Mouse (Mus musculus) MEL (cell line): ENCODE data around the gene Paqr5. TPM values are rescaled to one million over a fixed set of nuclear protein-coding genes. Genes with fewer than 3 reads are reported as not detected.

Experiments
- DNase-seq: peaks from one replicate; pipeline ENCODE4 v3.0.0; 2011; ENCODE audit warnings: low read depth, low spot score
- H3K27ac ChIP-seq: 2 replicates; pipeline ENCODE4 v1.5.1; 2012; ENCODE audit warnings: low read depth, mild to moderate bottlenecking, control low read depth, low read length, moderate library complexity; ENCODE audit not compliant: control insufficient read depth
- H3K27me3 ChIP-seq, 2 experiments: fragments of 150-350 bp in 1 of 2; sonication (generic) in 1 of 2; 2 replicates each; pipeline ENCODE4 v1.6.1; 2012; ENCODE audit warnings: low read length in 2 of 2, mild to moderate bottlenecking in 2 of 2, improper control_type of control experiment in 1 of 2, moderate library complexity in 1 of 2; ENCODE audit not compliant: insufficient read depth in 2 of 2, control insufficient read depth in 1 of 2
- H3K36me3 ChIP-seq, 2 experiments: 2 replicates each; pipeline ENCODE4 v1.6.1; 2012 to 2014; ENCODE audit warnings: low read length in 2 of 2, improper control_type of control experiment in 1 of 2, inconsistent platforms in 1 of 2, mild to moderate bottlenecking in 1 of 2; ENCODE audit not compliant: insufficient read depth in 2 of 2, control insufficient read depth in 1 of 2
- H3K4me1 ChIP-seq, 2 experiments: fragments of 150-350 bp in 1 of 2; sonication (generic) in 1 of 2; 2 replicates each; pipeline ENCODE4 v1.6.1; 2012; ENCODE audit warnings: low read length in 2 of 2, improper control_type of control experiment in 1 of 2, mild to moderate bottlenecking in 1 of 2; ENCODE audit not compliant: insufficient read depth in 2 of 2, control insufficient read depth in 1 of 2
- H3K4me3 ChIP-seq, 2 experiments: fragments of 150-350 bp in 1 of 2; sonication (generic) in 1 of 2; 2 replicates each; pipeline ENCODE4 v1.5.1; 2012; ENCODE audit warnings: low read depth in 2 of 2, low read length in 2 of 2, mild to moderate bottlenecking in 2 of 2, moderate library complexity in 2 of 2, control low read depth in 1 of 2, improper control_type of control experiment in 1 of 2; ENCODE audit not compliant: control insufficient read depth in 1 of 2, insufficient read depth in 1 of 2
- H3K79me2 ChIP-seq: 2 replicates; pipeline ENCODE4 v1.6.1; 2012; ENCODE audit warnings: mild to moderate bottlenecking, low read length, moderate library complexity; ENCODE audit not compliant: control insufficient read depth, poor library complexity, insufficient read depth
- H3K9ac ChIP-seq: 2 replicates; pipeline ENCODE4 v1.6.1; 2012; ENCODE audit warnings: low read depth, mild to moderate bottlenecking, control low read depth, low read length, moderate library complexity; ENCODE audit not compliant: control insufficient read depth, poor library complexity, severe bottlenecking
- H3K9me3 ChIP-seq: fragments of 150-350 bp; sonication (generic); replicated peaks from 2 replicates; pipeline ENCODE4 v1.6.1; 2012; ENCODE audit warnings: mild to moderate bottlenecking, low read length, improper control_type of control experiment, moderate library complexity; ENCODE audit not compliant: insufficient read depth
- BHLHE40 ChIP-seq: IDR thresholded peaks from 2 replicates; pipeline ENCODE4 v1.6.1; 2012; ENCODE audit warnings: low read depth, mild to moderate bottlenecking, inconsistent platforms, low read length, improper control_type of control experiment, borderline replicate concordance
- CHD1 ChIP-seq: IDR thresholded peaks from 2 replicates; pipeline ENCODE4 v1.6.1; 2012; ENCODE audit warnings: low read depth, mild to moderate bottlenecking, inconsistent platforms, low read length, improper control_type of control experiment
- CHD2 ChIP-seq: IDR thresholded peaks from 2 replicates; pipeline ENCODE4 v1.6.1; 2011; ENCODE audit warnings: low read length, improper control_type of control experiment
- CTCF ChIP-seq, 3 experiments: IDR thresholded peaks in 2 of 3; conservative IDR thresholded peaks in 1 of 3; 2 replicates each; pipeline ENCODE4 v1.5.1; 2011 to 2012; ENCODE audit warnings: low read length in 3 of 3, low read depth in 2 of 3, mild to moderate bottlenecking in 2 of 3, improper control_type of control experiment in 1 of 3, inconsistent platforms in 1 of 3, mixed read lengths in 1 of 3, moderate library complexity in 1 of 3; ENCODE audit not compliant: control insufficient read depth in 1 of 3, insufficient read depth in 1 of 3, poor library complexity in 1 of 3, severe bottlenecking in 1 of 3
- E2F4 ChIP-seq: IDR thresholded peaks from 2 replicates; pipeline ENCODE4 v1.6.1; 2011; ENCODE audit warnings: low read depth, low read length, improper control_type of control experiment, borderline replicate concordance
- EP300 ChIP-seq, 2 experiments: IDR thresholded peaks; 2 replicates each; pipeline ENCODE4 v1.6.1; 2011; ENCODE audit warnings: improper control_type of control experiment in 2 of 2, low read length in 2 of 2, low read depth in 1 of 2, mild to moderate bottlenecking in 1 of 2
- GABPA ChIP-seq: IDR thresholded peaks from 2 replicates; pipeline ENCODE4 v1.6.1; 2012; ENCODE audit warnings: low read depth, mild to moderate bottlenecking, inconsistent platforms, low read length, improper control_type of control experiment, moderate library complexity
- HCFC1 ChIP-seq: IDR thresholded peaks from 2 replicates; pipeline ENCODE4 v1.6.1; 2012; ENCODE audit warnings: low read depth, mild to moderate bottlenecking, inconsistent platforms, low read length, improper control_type of control experiment, moderate library complexity
- KAT2A ChIP-seq: conservative IDR thresholded peaks from 2 replicates; pipeline ENCODE4 v1.6.1; 2012; ENCODE audit warnings: low read depth, low read length, improper control_type of control experiment, inconsistent platforms
- MAFK ChIP-seq: IDR thresholded peaks from 2 replicates; pipeline ENCODE4 v1.6.1; 2011; ENCODE audit warnings: low read depth, mild to moderate bottlenecking, low read length, improper control_type of control experiment, borderline replicate concordance
- MAZ ChIP-seq: IDR thresholded peaks from 2 replicates; pipeline ENCODE4 v1.6.1; 2012; ENCODE audit warnings: low read depth, mild to moderate bottlenecking, inconsistent platforms, low read length, improper control_type of control experiment
- MEF2A ChIP-seq: IDR thresholded peaks from 2 replicates; pipeline ENCODE4 v1.6.1; 2014; ENCODE audit warnings: low read depth, mild to moderate bottlenecking, inconsistent platforms, low read length, improper control_type of control experiment; ENCODE audit not compliant: poor library complexity, insufficient replicate concordance, severe bottlenecking; ENCODE audit errors: extremely low read depth
- MYC ChIP-seq: IDR thresholded peaks from 2 replicates; pipeline ENCODE4 v1.6.1; 2011; ENCODE audit warnings: low read depth, mild to moderate bottlenecking, low read length, improper control_type of control experiment, moderate library complexity
- NRF1 ChIP-seq: IDR thresholded peaks from 2 replicates; pipeline ENCODE4 v1.6.1; 2014; ENCODE audit warnings: low read depth, mild to moderate bottlenecking, inconsistent platforms, low read length, improper control_type of control experiment, moderate library complexity; ENCODE audit not compliant: poor library complexity, insufficient read depth, severe bottlenecking
- POLR2AphosphoS2 ChIP-seq: IDR thresholded peaks from 2 replicates; pipeline ENCODE4 v1.6.1; 2011; ENCODE audit warnings: low read length, improper control_type of control experiment
- RAD21 ChIP-seq: IDR thresholded peaks from 2 replicates; pipeline ENCODE4 v1.6.1; 2011; ENCODE audit warnings: mild to moderate bottlenecking, low read depth, low read length, improper control_type of control experiment
- SIN3A ChIP-seq: IDR thresholded peaks from 2 replicates; pipeline ENCODE4 v1.6.1; 2012; ENCODE audit warnings: low read length, improper control_type of control experiment, inconsistent platforms
- SMC3 ChIP-seq: IDR thresholded peaks from 2 replicates; pipeline ENCODE4 v1.6.1; 2011; ENCODE audit warnings: low read depth, low read length, improper control_type of control experiment
- TAL1 ChIP-seq: IDR thresholded peaks from 2 replicates; pipeline ENCODE4 v1.6.1; 2012; ENCODE audit warnings: mild to moderate bottlenecking, inconsistent platforms, low read length, moderate library complexity, mixed read lengths
- TBP ChIP-seq: IDR thresholded peaks from 2 replicates; pipeline ENCODE4 v1.8.0; 2011; ENCODE audit warnings: low read depth, low read length, improper control_type of control experiment
- UBTF ChIP-seq: IDR thresholded peaks from 2 replicates; pipeline ENCODE4 v1.6.1; 2012; ENCODE audit warnings: low read depth, mild to moderate bottlenecking, inconsistent platforms, low read length, improper control_type of control experiment, moderate library complexity, borderline replicate concordance; ENCODE audit not compliant: insufficient read depth
- USF1 ChIP-seq: IDR thresholded peaks from 2 replicates; pipeline ENCODE4 v1.6.1; 2014; ENCODE audit warnings: low read depth, mild to moderate bottlenecking, inconsistent platforms, low read length, improper control_type of control experiment, moderate library complexity
- USF2 ChIP-seq, 2 experiments: IDR thresholded peaks; 2 replicates each; pipeline ENCODE4 v1.6.1; 2011 to 2012; ENCODE audit warnings: improper control_type of control experiment in 2 of 2, low read length in 2 of 2, borderline replicate concordance in 1 of 2, inconsistent platforms in 1 of 2, low read depth in 1 of 2, mild to moderate bottlenecking in 1 of 2; ENCODE audit not compliant: insufficient read depth in 1 of 2
- ZC3H11A ChIP-seq: IDR thresholded peaks from 2 replicates; pipeline ENCODE4 v1.6.1; 2012; ENCODE audit warnings: low read depth, mild to moderate bottlenecking, inconsistent platforms, low read length, improper control_type of control experiment
- ZNF384 ChIP-seq: IDR thresholded peaks from 2 replicates; pipeline ENCODE4 v1.6.1; 2012; ENCODE audit warnings: low read depth, mild to moderate bottlenecking, inconsistent platforms, low read length, improper control_type of control experiment
- polyA plus RNA-seq, 2 experiments: library from polyadenylated mRNA; stranded (reverse) in 1 of 2; unstranded in 1 of 2; fragments of >175 nt in 1 of 2; fragments of >200 nt in 1 of 2; gene quantifications; 2 replicates each; pipeline versions ENCODE4 v1.2.1 to v1.2.4; 2012; ENCODE audit warnings: low replicate concordance in 2 of 2, low read depth in 1 of 2; ENCODE audit not compliant: insufficient read length in 2 of 2, insufficient read depth in 1 of 2, missing spikeins in 1 of 2
- total RNA-seq: library from RNA; depleted of rRNA; stranded (reverse); fragments of 300-350 nt; gene quantifications from 2 replicates; pipeline ENCODE4 v1.2.3, GENCODE M21; 2012

The Paqr5 gene
- total and polyA plus RNA-seq, 3 experiments, result 0.04 TPM; not detected in 2

DNA sequence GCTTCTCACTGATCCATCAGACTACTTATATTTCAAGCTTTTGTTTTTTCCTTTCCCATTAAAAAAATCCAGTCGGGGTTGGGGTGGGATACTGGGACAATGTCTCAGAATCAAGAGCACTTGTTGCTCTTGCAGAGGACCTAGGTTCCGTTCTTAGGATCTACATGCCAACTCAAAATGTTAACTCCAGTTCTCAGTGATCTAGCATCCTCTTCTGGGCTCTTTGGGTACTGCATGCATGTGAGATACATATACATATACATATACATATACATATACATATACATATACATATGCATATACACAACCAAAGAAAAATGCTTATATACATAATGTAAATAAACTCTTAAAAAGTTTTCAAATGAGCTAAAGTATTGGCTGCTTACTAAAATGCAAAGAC is 46.7 kb downstream of the Paqr5 start:
- Histone ChIP-seq H3K36me3 (no peaks in the 10 kb centered on the region), H3K9me3 (no peaks in the 10 kb centered on the region), H3K27ac (no peak overlapping the region), H3K4me1 (peaks cover 0 to 7% of the 10 kb centered on the region in 2 experiments; a peak in 2 of 4 replicates), H3K4me3 (no peak overlapping the region), H3K9ac (no peak overlapping the region), H3K27me3 (peaks cover 15 to 17% of the 10 kb centered on the region in 2 experiments), H3K79me2 (no peaks in the 10 kb centered on the region)
- peak; percentile 43 for DNase-seq
- TF ChIP-seq EP300 (IDR thresholded peaks at IDR 0.05; ENCODE audit: low read depth in 1 of 2, low read length in 2 of 2) (no peak), MEF2A (no peak), TAL1 (no peak), MYC (no peak), CHD2 (no peak), BHLHE40 (no peak), MAFK (no peak), USF2 (IDR thresholded peaks at IDR 0.05; ENCODE audit: borderline replicate concordance in 1 of 2, insufficient read depth in 1 of 2, low read depth in 1 of 2, low read length in 2 of 2) (no peak), TBP (no peak), NRF1 (no peak), ZC3H11A (peak; percentile 13; the same call in 1 of the 2 replicates), CTCF (IDR thresholded peaks at IDR 0.05 in 2 of 3, conservative IDR thresholded peaks at IDR 0.05 in 1 of 3; ENCODE audit: control insufficient read depth in 1 of 3, insufficient read depth in 1 of 3, low read depth in 2 of 3, low read length in 3 of 3, poor library complexity in 1 of 3, severe bottlenecking in 1 of 3) (peak in 2 of 3 experiments; percentile 51 to 67; a peak in 4 of 6 replicates), MAZ (no peak), SMC3 (peak; percentile 40), ZNF384 (no peak), HCFC1 (no peak), CHD1 (no peak), POLR2AphosphoS2 (no peak), E2F4 (no peak), KAT2A (no peak), RAD21 (peak; percentile 50), UBTF (no peak), USF1 (no peak), SIN3A (no peak), GABPA (no peak)
